Mouse (Mus musculus) Patski (cell line): Measurements from ENCODE around the gene Gm28557. TPM values are rescaled to one million over a fixed set of nuclear protein-coding genes. Genes with fewer than 3 reads are reported as not detected.
A peak's percentile ranks its signal among the peaks of the same experiment; 100 is the strongest.

Experiments
- ATAC-seq: fragments of 100-300 bp; one replicate; pipeline ENCODE4 v1.8.0; 2021
- CTCF ChIA-PET: fragments of 350-600 bp; sonication (Branson Sonifier 250); formaldehyde crosslinking; loops from one replicate; lab custom pipeline; 2022; ENCODE audit warnings: inconsistent platforms; lab: Charles Lee
- POLR2A ChIA-PET: fragments of 350-600 bp; sonication (Branson Sonifier 250); formaldehyde crosslinking; loops from one replicate; lab custom pipeline; 2022; ENCODE audit warnings: antibody characterized with exemption, inconsistent platforms; lab: Charles Lee
- DNase-seq: peaks from one replicate; pipeline ENCODE4 v3.0.0-alpha.2; 2011; ENCODE audit warnings: low read depth, low spot score
- H3K27me3 ChIP-seq: fragments of 371-371 bp; one replicate; pipeline ENCODE4 v1.5.1; 2021
- CTCF ChIP-seq: fragments of 100-300 bp; IDR thresholded peaks from one replicate; pipeline ENCODE4 v1.5.1; 2021
- in situ Hi-C: fragments of 300-500 bp; cut with MboI; formaldehyde crosslinking; loops from 3 replicates; pipeline ENCODE4 v1.11.1; 2018; ENCODE audit warnings: low pct_unique_long_range_greater_than_20kb, mixed read lengths
- polyA plus RNA-seq: library from polyadenylated mRNA; unstranded; gene quantifications from one replicate; pipeline ENCODE4 v1.2.3, GENCODE M21; 2021

Gm28557 gene
- polyA plus RNA-seq, 1 experiment from 2014 or later, result 3.6 TPM

GRCm38 (mm10) chr13:67097876-67098275 lies 10.5 kb downstream of the Gm28557 start, which contains the start of gene Zfp708:
Zfp708 (minus strand) TSS chr13:67097976.
- DNase-seq (no peak), ATAC-seq (no peak)
- ChIA-PET CTCF (interaction anchor here (1.4 kb wide), 1 partner anchor 19 kb away, joined by 4 read pairs; no protein-coding TSS in a partner anchor), POLR2A (no interaction called here)
- no peak for TF ChIP-seq CTCF
- in situ Hi-C loops, result no loop called here
- no peaks in the 10 kb centered on the region for H3K27me3 ChIP-seq

GRCm38 (mm10) chr13:67090154-67090553 lies 18.2 kb downstream of the Gm28557 start:
- no peaks in the 10 kb centered on the region for H3K27me3 ChIP-seq
- ATAC-seq (no peak), DNase-seq (no peak)
- TF ChIP-seq CTCF, result no peak
- CTCF ChIA-PET, result no interaction called here
- in situ Hi-C loops, result no loop called here
- POLR2A ChIA-PET, result no interaction called here

- ChIA-PET POLR2A (no interaction called here), CTCF (no interaction called here)
- no peaks in the 10 kb centered on the region for H3K27me3 ChIP-seq
- TF ChIP-seq CTCF, result no peak
- ATAC-seq (no peak), DNase-seq (no peak)
- in situ Hi-C loops, result loop anchor here (10.0 kb wide), 1 partner anchor 177 kb away; the partner anchor contains the start of gene Gm10767
Measured at GRCm38 (mm10) chr13:67081946-67082345, 26.5 kb downstream of the Gm28557 start.

- no peaks in the 10 kb centered on the region for H3K27me3 ChIP-seq
- in situ Hi-C loops, result loop anchor here (10.0 kb wide), 1 partner anchor 176 kb away; the partner anchor contains the start of gene Gm10767
- ATAC-seq (peak; percentile 98), DNase-seq (peak; percentile 31)
- ChIA-PET CTCF (no interaction called here), POLR2A (no interaction called here)
- no peak for TF ChIP-seq CTCF
Measured at GRCm38 (mm10) chr13:67081142-67081713, 27.2 kb downstream of the Gm28557 start.

- ATAC-seq (no peak), DNase-seq (no peak)
- POLR2A ChIA-PET, result no interaction called here
- TF ChIP-seq CTCF, result no peak
- H3K27me3 ChIP-seq, result no peaks in the 10 kb centered on the region
- in situ Hi-C loops, result no loop called here
- CTCF ChIA-PET, result interaction anchor here (0.9 to 1.8 kb wide), 2 partner anchors 10 to 32 kb away, joined by 4 to 5 read pairs; partner anchors contain the start of gene Gm28557
Measured at GRCm38 (mm10) chr13:67077244-67077643, 31.2 kb downstream of the Gm28557 start.

GRCm38 (mm10) chr13:67072786-67073185 lies 35.6 kb downstream of the Gm28557 start:
- ChIA-PET CTCF (no interaction called here), POLR2A (no interaction called here)
- ATAC-seq, result no peak
- TF ChIP-seq CTCF, result no peak
- no peak for DNase-seq
- no peaks in the 10 kb centered on the region for H3K27me3 ChIP-seq
- in situ Hi-C loops, result no loop called here

GRCm38 (mm10) chr13:67065386-67065785 lies 43.0 kb downstream of the Gm28557 start:
- no peak for TF ChIP-seq CTCF
- ATAC-seq (no peak), DNase-seq (no peak)
- ChIA-PET CTCF (interaction anchor here (1.6 kb wide), 1 partner anchor 11 kb away, joined by 4 read pairs; no protein-coding TSS in a partner anchor), POLR2A (no interaction called here)
- H3K27me3 ChIP-seq, result no peaks in the 10 kb centered on the region
- in situ Hi-C loops, result no loop called here

GRCm38 (mm10) chr13:67062427-67062826 lies 46.0 kb downstream of the Gm28557 start:
- POLR2A ChIA-PET, result no interaction called here
- ATAC-seq (no peak), DNase-seq (no peak)
- in situ Hi-C loops, result no loop called here
- no peaks in the 10 kb centered on the region for H3K27me3 ChIP-seq
- no peak for TF ChIP-seq CTCF
- CTCF ChIA-PET, result no interaction called here

GRCm38 (mm10) chr13:67060786-67061358 lies 47.5 kb downstream of the Gm28557 start, which contains the start of gene Zfp712:
Zfp712 (minus strand) TSS chr13:67061170.
- ChIA-PET POLR2A (no interaction called here), CTCF (interaction anchor here (1.4 kb wide), 1 partner anchor 87 kb away, joined by 3 read pairs; no protein-coding TSS in a partner anchor)
- no peaks in the 10 kb centered on the region for H3K27me3 ChIP-seq
- in situ Hi-C loops, result no loop called here
- ATAC-seq (peak; percentile 100), DNase-seq (peak; percentile 82)
- TF ChIP-seq CTCF, result no peak

- CTCF ChIA-PET, result interaction anchor here (1.4 kb wide), 1 partner anchor 87 kb away, joined by 3 read pairs; no protein-coding TSS in a partner anchor
Measured at GRCm38 (mm10) chr13:67060161-67060785, 48.1 kb downstream of the Gm28557 start.

More at GRCm38 (mm10) chr13:67060161-67060785, 48.1 kb downstream of the Gm28557 start:
- no peaks in the 10 kb centered on the region for H3K27me3 ChIP-seq
- in situ Hi-C loops, result no loop called here
- ATAC-seq (peak; percentile 4), DNase-seq (no peak)
- POLR2A ChIA-PET, result no interaction called here
- TF ChIP-seq CTCF, result no peak

Other genes starting within 250 kb of the Gm28557 start
- gene Gm10767, start 203.7 kb downstream of the Gm28557 start, polyA plus RNA-seq, result 4.9 TPM
- 1.5 TPM for gene Zfp712, start 47.4 kb downstream of the Gm28557 start, polyA plus RNA-seq
- gene Zfp708, start 10.6 kb downstream of the Gm28557 start, polyA plus RNA-seq, result 2.2 TPM
- gene Rslcan18, start 7.7 kb upstream of the Gm28557 start, polyA plus RNA-seq, result 1.1 TPM
- gene Zfp759, start 13.1 kb upstream of the Gm28557 start, polyA plus RNA-seq, result 4.9 TPM
- gene Rsl1, start 64.6 kb upstream of the Gm28557 start, polyA plus RNA-seq, result 6.0 TPM
- gene Zfp455, start 85.9 kb upstream of the Gm28557 start, polyA plus RNA-seq, result 1.6 TPM
- gene Zfp458, start 169.9 kb upstream of the Gm28557 start, polyA plus RNA-seq, result 4.1 TPM
- gene Zfp457, start 197.9 kb upstream of the Gm28557 start, polyA plus RNA-seq, result 3.1 TPM
- gene Zfp595, start 224.0 kb upstream of the Gm28557 start, polyA plus RNA-seq, result 3.2 TPM